In the genomic region with DNA sequence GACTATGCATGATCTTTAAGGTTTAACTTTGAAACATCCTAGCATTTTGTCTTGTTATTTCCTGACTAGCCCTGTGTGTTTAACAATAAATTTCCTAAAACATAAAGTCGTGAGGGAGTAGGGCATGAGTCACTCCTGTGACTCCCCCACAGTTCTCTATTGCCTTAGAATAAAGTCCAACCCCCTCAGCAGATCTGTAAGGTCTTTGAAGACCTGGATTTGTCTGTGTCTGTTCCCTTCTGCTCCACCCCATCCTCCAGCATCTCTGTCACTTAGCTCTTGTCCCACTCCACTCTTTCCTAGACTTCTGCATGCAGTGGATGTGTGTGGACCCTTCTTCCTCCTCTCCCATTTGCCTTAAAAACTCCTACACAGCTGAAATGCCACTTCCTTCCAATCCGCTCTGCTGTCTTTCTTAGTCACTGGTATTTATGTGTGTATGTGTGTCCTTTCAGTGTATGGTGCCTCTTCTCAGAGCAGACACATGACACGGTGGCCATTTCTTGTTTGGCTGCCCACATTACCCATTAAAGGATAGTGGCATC, we compare ENCODE assay signal across 14 mouse cellular contexts.
"Had no signal": no experiment of that assay in that cellular context is flagged by ENCODE, and none has a peak within 500 bp of the region (broad histone marks: within the 10 kb centered on the region; RNA-seq: fewer than 3 reads in every experiment).

No protein-coding gene starts in this region.

- H3K4me3 ChIP-seq: intestine, embryonic 15.5 days; kidney, embryonic 15.5 days; liver, embryonic 13.5 days had no signal

- DNase-seq: kidney, adult 11 months; kidney, adult 8-10 months; kidney, postnatal 10 days; kidney, postnatal 36 days; liver, embryonic 13.5 days; lung, adult 2 months; lung, postnatal 14 days; lung, postnatal 4 days; midbrain, embryonic 14.5 days; thymus, adult 2 months; thymus, postnatal 14 days had no signal

- H3K4me1 ChIP-seq: intestine, embryonic 15.5 days; kidney, embryonic 15.5 days; liver, embryonic 13.5 days had no signal

- H3K27ac ChIP-seq: intestine, embryonic 15.5 days; kidney, embryonic 15.5 days; liver, embryonic 13.5 days; stomach, postnatal 0 days had no signal
